Mouse (Mus musculus): ENCODE data around the gene Cstf3. TPM values are rescaled to one million over a fixed set of nuclear protein-coding genes. Genes with fewer than 3 reads are reported as not detected.

Cstf3 gene
- total RNA-seq, 1 experiment = 31.8 TPM

GRCm38 (mm10) chr2:104711585-104712485, 121.5 kb downstream of the Cstf3 start, which contains the start of gene Tcp11l1:
TSS of gene Tcp11l1 (minus strand) at chr2:104712169.
- peak within 1 kb of the TSS; percentile 92 for H3K9ac ChIP-seq (ENCODE audit: insufficient read depth, low read depth, low read length, poor library complexity, severe bottlenecking)
- peak within 1 kb of the TSS; percentile 91 to 92 for H3K4me3 ChIP-seq (ENCODE audit: insufficient read depth in 1 of 2, low read depth in 1 of 2, low read length in 2 of 2, poor library complexity in 1 of 2, severe bottlenecking in 1 of 2)
- no peaks in the 10 kb centered on the region for H3K36me3 ChIP-seq (ENCODE audit: control insufficient read depth, insufficient read depth, low read length, poor library complexity, severe bottlenecking)
- peak; percentile 24 for DNase-seq (ENCODE audit: low read depth, low spot score)
- peaks cover 0 to 2% of the 10 kb centered on the region in 2 experiments; a peak in 1 of 4 replicates for H3K4me1 ChIP-seq (ENCODE audit: control insufficient read depth in 2 of 2, insufficient read depth in 2 of 2, low read length in 2 of 2, poor library complexity in 1 of 2)
- in situ Hi-C loops (cut with MboI; ENCODE audit: low sequenced_read_pairs in 2 of 2, unreplicated experiment in 2 of 2) = no loop called here
- no peaks in the 10 kb centered on the region for H3K9me3 ChIP-seq (ENCODE audit: control insufficient read depth, insufficient read depth, low read depth, low read length)
- no peak within 1 kb of the TSS for H3K27ac ChIP-seq (ENCODE audit: insufficient read depth, low read depth, low read length, poor library complexity, severe bottlenecking)
- TF ChIP-seq HCFC1 (IDR thresholded peaks at IDR 0.05; ENCODE audit: borderline replicate concordance, insufficient read depth, low read length) (peak; percentile 57; the same call in 1 of the 2 replicates), CHD2 (IDR thresholded peaks at IDR 0.05; ENCODE audit: low read depth, low read length) (no peak), ZNF384 (IDR thresholded peaks at IDR 0.05; ENCODE audit: low read depth, low read length) (no peak), ZC3H11A (IDR thresholded peaks at IDR 0.05; ENCODE audit: borderline replicate concordance, low read depth, low read length) (no peak)

DNA sequence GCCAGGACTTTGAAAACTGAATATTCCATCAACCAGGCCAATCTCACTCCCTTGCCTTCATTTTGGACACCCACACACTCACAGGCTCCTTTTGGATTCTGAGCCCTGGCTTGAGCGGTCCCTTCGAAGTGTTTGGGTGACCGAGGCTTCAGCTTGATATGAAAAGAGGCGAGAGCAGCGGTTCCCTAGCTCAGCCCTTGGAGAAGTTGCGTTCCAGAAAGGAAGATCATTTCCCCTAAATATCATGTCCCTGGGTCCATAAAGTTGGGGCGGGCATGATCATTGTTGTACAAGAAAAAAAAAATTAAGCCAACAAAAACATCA, 122.1 kb downstream of the Cstf3 start:
- peak overlapping the region; percentile 91 to 92 for H3K4me3 ChIP-seq (ENCODE audit: insufficient read depth in 1 of 2, low read depth in 1 of 2, low read length in 2 of 2, poor library complexity in 1 of 2, severe bottlenecking in 1 of 2)
- in situ Hi-C loops (cut with MboI; ENCODE audit: low sequenced_read_pairs in 2 of 2, unreplicated experiment in 2 of 2) = no loop called here
- H3K9ac ChIP-seq (ENCODE audit: insufficient read depth, low read depth, low read length, poor library complexity, severe bottlenecking) = peak overlapping the region; percentile 92
- no peak for DNase-seq (ENCODE audit: low read depth, low spot score)
- no peaks in the 10 kb centered on the region for H3K36me3 ChIP-seq (ENCODE audit: control insufficient read depth, insufficient read depth, low read length, poor library complexity, severe bottlenecking)
- no peak overlapping the region for H3K27ac ChIP-seq (ENCODE audit: insufficient read depth, low read depth, low read length, poor library complexity, severe bottlenecking)
- TF ChIP-seq MAFK (IDR thresholded peaks at IDR 0.05; ENCODE audit: insufficient read depth, low read depth, low read length) (no peak), HCFC1 (IDR thresholded peaks at IDR 0.05; ENCODE audit: borderline replicate concordance, insufficient read depth, low read length) (no peak)
- peaks cover 0 to 2% of the 10 kb centered on the region in 2 experiments; a peak in 1 of 4 replicates for H3K4me1 ChIP-seq (ENCODE audit: control insufficient read depth in 2 of 2, insufficient read depth in 2 of 2, low read length in 2 of 2, poor library complexity in 1 of 2)
- H3K9me3 ChIP-seq (ENCODE audit: control insufficient read depth, insufficient read depth, low read depth, low read length) = no peaks in the 10 kb centered on the region

GRCm38 (mm10) chr2:104714254-104714691, 124.0 kb downstream of the Cstf3 start:
- Histone ChIP-seq H3K9ac (ENCODE audit: insufficient read depth, low read depth, low read length, poor library complexity, severe bottlenecking) (no peak overlapping the region), H3K4me1 (ENCODE audit: control insufficient read depth in 2 of 2, insufficient read depth in 2 of 2, low read length in 2 of 2, poor library complexity in 1 of 2) (peaks cover 0 to 2% of the 10 kb centered on the region in 2 experiments; a peak in 1 of 4 replicates), H3K36me3 (ENCODE audit: control insufficient read depth, insufficient read depth, low read length, poor library complexity, severe bottlenecking) (no peaks in the 10 kb centered on the region), H3K9me3 (ENCODE audit: control insufficient read depth, insufficient read depth, low read depth, low read length) (no peaks in the 10 kb centered on the region), H3K27ac (ENCODE audit: insufficient read depth, low read depth, low read length, poor library complexity, severe bottlenecking) (no peak overlapping the region), H3K4me3 (ENCODE audit: insufficient read depth in 1 of 2, low read depth in 1 of 2, low read length in 2 of 2, poor library complexity in 1 of 2, severe bottlenecking in 1 of 2) (no peak overlapping the region)
- TF ChIP-seq ZNF384 (IDR thresholded peaks at IDR 0.05; ENCODE audit: low read depth, low read length) (no peak), HCFC1 (IDR thresholded peaks at IDR 0.05; ENCODE audit: borderline replicate concordance, insufficient read depth, low read length) (no peak), ZC3H11A (IDR thresholded peaks at IDR 0.05; ENCODE audit: borderline replicate concordance, low read depth, low read length) (no peak), MAFK (IDR thresholded peaks at IDR 0.05; ENCODE audit: insufficient read depth, low read depth, low read length) (no peak), CHD2 (IDR thresholded peaks at IDR 0.05; ENCODE audit: low read depth, low read length) (no peak)
- in situ Hi-C loops (cut with MboI; ENCODE audit: low sequenced_read_pairs in 2 of 2, unreplicated experiment in 2 of 2) = no loop called here
- DNase-seq (ENCODE audit: low read depth, low spot score) = no peak

Other genes with a start within 250 kb of the Cstf3 start
- gene D430041D05Rik, start 179.5 kb upstream of the Cstf3 start, total RNA-seq (2012; rRNA removed) = 0.48 and 0.54 TPM in 2 replicates
- 9.3 and 11.1 TPM in 2 replicates for gene Hipk3, start 96.1 kb upstream of the Cstf3 start, total RNA-seq (2012; rRNA removed)
- 8.3 and 11.9 TPM in 2 replicates for gene Tcp11l1, start 121.6 kb downstream of the Cstf3 start, total RNA-seq (2012; rRNA removed)
- not detected in 2 replicates for gene Pin1rt1, start 125.9 kb downstream of the Cstf3 start, total RNA-seq (2012; rRNA removed)
- gene Depdc7, start 152.4 kb downstream of the Cstf3 start, total RNA-seq (2012; rRNA removed) = 9.5 and 12.1 TPM in 2 replicates
- gene Qser1, start 226.2 kb downstream of the Cstf3 start, total RNA-seq (2012; rRNA removed) = 20.7 and 23.2 TPM in 2 replicates

All from ES-E14 (cell line).